Comparison of ENCODE assay signal across 24 mouse cellular contexts in the genomic region with DNA sequence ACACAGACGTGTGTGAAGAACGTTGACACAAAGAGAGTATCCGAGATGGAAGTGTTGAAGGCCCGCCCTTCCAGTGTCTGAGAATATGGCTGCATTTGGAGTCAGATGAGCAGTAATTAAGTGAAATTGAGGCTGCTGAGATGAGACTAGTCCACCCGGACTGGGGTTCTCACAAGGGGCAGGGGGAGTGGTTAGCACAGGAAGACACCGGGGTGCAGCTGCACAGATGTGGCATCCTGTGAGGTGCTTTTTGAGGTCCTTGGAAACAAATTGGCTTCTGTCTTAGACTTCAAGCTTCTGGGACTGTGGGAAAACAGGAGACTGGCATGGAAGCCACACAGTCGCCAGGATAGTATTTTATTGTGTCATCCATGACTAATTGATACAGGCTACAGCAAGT.
A peak's percentile ranks its signal among the peaks of the same experiment; 100 is the strongest.
DNase-seq lines count a peak whose midpoint lies in the region; ATAC-seq and TF ChIP-seq lines count a peak whose summit lies in the region.
"Had no signal": no experiment of that assay in that cellular context is flagged by ENCODE, and none has a peak within 500 bp of the region (broad histone marks: within the 10 kb centered on the region; RNA-seq: fewer than 3 reads in every experiment).

No protein-coding gene starts in this region.

- no peak for ATAC-seq in forebrain, postnatal 0 days
- peak; percentile 68 for ATAC-seq in activated CD4-positive, CD25-positive, alpha-beta regulatory T cell, adult 4 months
- ATAC-seq: forebrain, embryonic 14.5 days; intestine, embryonic 16.5 days; liver, embryonic 12.5 days; midbrain, embryonic 13.5 days had no signal

- DNase-seq in forebrain, embryonic 10.5 days (ENCODE audit: extremely low spot score, low spot score) = no peak
- no peak for DNase-seq in forebrain, postnatal 0 days
- peak; percentile 80 for DNase-seq in thymus, postnatal 0 days (ENCODE audit: low spot score)
- no peak for DNase-seq in heart, adult 2 months
- no peak for DNase-seq in yolk sac, embryonic 10.5 days (ENCODE audit: low spot score)
- no peak for DNase-seq in kidney, adult 2 months
- DNase-seq: adrenal gland, postnatal 25 days; cerebellum, adult 9-10 months; gastrocnemius, postnatal 10 days; heart, adult 18-20 months; kidney, postnatal 4 days; lung, adult 2 months; lung, postnatal 14 days; retina, postnatal 1 day; right cerebral cortex, postnatal 25 days had no signal

- no peaks in the 10 kb centered on the region for H3K9me3 ChIP-seq in forebrain, embryonic 10.5 days
- H3K9me3 ChIP-seq in forebrain, postnatal 0 days (ENCODE audit: low read length) = no peaks in the 10 kb centered on the region
- H3K9me3 ChIP-seq: hindbrain, embryonic 15.5 days; kidney, embryonic 15.5 days; limb, embryonic 13.5 days; liver, embryonic 12.5 days; midbrain, embryonic 13.5 days; neural tube, embryonic 12.5 days had no signal

- H3K27ac ChIP-seq in forebrain, embryonic 10.5 days = 0 out of 2 replicates have a peak overlapping the region, but pooled peaks have one; percentile 30
- no peak overlapping the region for H3K27ac ChIP-seq in forebrain, postnatal 0 days (ENCODE audit: low read depth, low read length)
- H3K27ac ChIP-seq in heart, adult 2 months = no peak overlapping the region
- no peak overlapping the region for H3K27ac ChIP-seq in kidney, adult 2 months (ENCODE audit: insufficient read depth, low read depth, low read length)
- H3K27ac ChIP-seq: hindbrain, embryonic 15.5 days; kidney, embryonic 15.5 days; limb, embryonic 13.5 days; liver, embryonic 12.5 days; midbrain, embryonic 13.5 days; neural tube, embryonic 12.5 days had no signal

- H3K36me3 ChIP-seq in forebrain, embryonic 10.5 days (replicated peaks) = no peaks in the 10 kb centered on the region
- H3K36me3 ChIP-seq in forebrain, postnatal 0 days (ENCODE audit: insufficient read depth) = no peaks in the 10 kb centered on the region
- no peaks in the 10 kb centered on the region for H3K36me3 ChIP-seq in heart, adult 2 months (ENCODE audit: control insufficient read depth, insufficient read depth, low read length)
- no peaks in the 10 kb centered on the region for H3K36me3 ChIP-seq in kidney, adult 2 months (ENCODE audit: control insufficient read depth, insufficient read depth, low read length)
- H3K36me3 ChIP-seq: hindbrain, embryonic 15.5 days; kidney, embryonic 15.5 days; limb, embryonic 13.5 days; liver, embryonic 12.5 days; midbrain, embryonic 13.5 days; neural tube, embryonic 12.5 days had no signal

- no peak overlapping the region for H3K4me3 ChIP-seq in forebrain, embryonic 10.5 days
- H3K4me3 ChIP-seq in forebrain, postnatal 0 days (ENCODE audit: low read depth, low read length) = no peak overlapping the region
- H3K4me3 ChIP-seq in heart, adult 2 months = no peak overlapping the region
- no peak overlapping the region for H3K4me3 ChIP-seq in kidney, adult 2 months (ENCODE audit: insufficient read depth, low read depth, low read length)
- H3K4me3 ChIP-seq: hindbrain, embryonic 15.5 days; kidney, embryonic 15.5 days; limb, embryonic 13.5 days; liver, embryonic 12.5 days; midbrain, embryonic 13.5 days; neural tube, embryonic 12.5 days had no signal

- no peak overlapping the region for H3K4me2 ChIP-seq in forebrain, postnatal 0 days (ENCODE audit: low read depth)
- H3K4me2 ChIP-seq: hindbrain, embryonic 15.5 days; kidney, embryonic 15.5 days; limb, embryonic 13.5 days; liver, embryonic 12.5 days; midbrain, embryonic 13.5 days; neural tube, embryonic 12.5 days had no signal

- no peak overlapping the region for H3K9ac ChIP-seq in forebrain, postnatal 0 days
- H3K9ac ChIP-seq in heart, adult 2 months (ENCODE audit: low read depth, low read length) = no peak overlapping the region
- H3K9ac ChIP-seq: hindbrain, embryonic 15.5 days; kidney, embryonic 15.5 days; limb, embryonic 13.5 days; liver, embryonic 12.5 days; midbrain, embryonic 13.5 days; neural tube, embryonic 12.5 days had no signal

- TF ChIP-seq CTCF in forebrain, postnatal 0 days (IDR thresholded peaks at IDR 0.05; ENCODE audit: low read depth) = no peak
- TF ChIP-seq CTCF in heart, adult 2 months (IDR thresholded peaks at IDR 0.05) = no peak
- no peak for TF ChIP-seq CTCF in kidney, adult 2 months (conservative IDR thresholded peaks at IDR 0.05; ENCODE audit: insufficient read depth, insufficient read length, low read depth, low read length)

- intact Hi-C loops in heart, adult 2 months (cut with DNase I) = no loop called here

- H3K4me1 ChIP-seq in forebrain, embryonic 10.5 days = peaks cover 15% of the 10 kb centered on the region; the same call in 1 of the 2 replicates
- H3K4me1 ChIP-seq in forebrain, postnatal 0 days (ENCODE audit: insufficient read depth) = no peaks in the 10 kb centered on the region
- H3K4me1 ChIP-seq in heart, adult 2 months (ENCODE audit: control insufficient read depth, insufficient read depth, low read length) = no peaks in the 10 kb centered on the region
- no peaks in the 10 kb centered on the region for H3K4me1 ChIP-seq in kidney, adult 2 months (ENCODE audit: control insufficient read depth, insufficient read depth, low read length)
- H3K4me1 ChIP-seq: liver, embryonic 12.5 days had no signal

- TF ChIP-seq EP300 in heart, adult 2 months (IDR thresholded peaks at IDR 0.05; ENCODE audit: insufficient read depth, low read depth, low read length) = no peak

- no peak for TF ChIP-seq POLR2A in heart, adult 2 months (IDR thresholded peaks at IDR 0.05; ENCODE audit: insufficient read depth, low read depth, low read length)
- TF ChIP-seq POLR2A in kidney, adult 2 months (IDR thresholded peaks at IDR 0.05; ENCODE audit: low read depth, low read length) = no peak

- H3K79me2 ChIP-seq in heart, adult 2 months (replicated peaks; ENCODE audit: control insufficient read depth, insufficient read depth, low read length) = no peaks in the 10 kb centered on the region

- 81% methylated on average over 7 of the region's 7 CpGs for WGBS in forebrain, embryonic 10.5 days
- WGBS in forebrain, postnatal 0 days = 85% methylated on average over 7 of the region's 7 CpGs
- WGBS in heart, adult 2 months = 83% methylated on average over 7 of the region's 7 CpGs
- 84% methylated on average over 7 of the region's 7 CpGs for WGBS in kidney, adult 2 months

- H3K27me3 ChIP-seq in forebrain, embryonic 10.5 days (ENCODE audit: poor library complexity, severe bottlenecking) = no peaks in the 10 kb centered on the region
- H3K27me3 ChIP-seq in forebrain, postnatal 0 days (ENCODE audit: insufficient read depth, low read length) = no peaks in the 10 kb centered on the region
- no peaks in the 10 kb centered on the region for H3K27me3 ChIP-seq in heart, adult 2 months (ENCODE audit: control insufficient read depth, insufficient read depth, low read length)
- H3K27me3 ChIP-seq in kidney, adult 2 months (replicated peaks; ENCODE audit: control insufficient read depth, insufficient read depth, low read length) = no peaks in the 10 kb centered on the region
- H3K27me3 ChIP-seq: hindbrain, embryonic 15.5 days; kidney, embryonic 15.5 days; limb, embryonic 13.5 days; liver, embryonic 12.5 days; midbrain, embryonic 13.5 days; neural tube, embryonic 12.5 days had no signal
